Mouse (Mus musculus) left cerebral cortex, postnatal 14 days (tissue): Measurements from ENCODE around the gene Olfr1219. TPM values are rescaled to one million over a fixed set of nuclear protein-coding genes. Genes with fewer than 3 reads are reported as not detected.

ENCODE experiments used
- DNase-seq, 2 experiments: peaks; one replicate each; pipeline ENCODE4 v3.0.0; 2021 to 2022; ENCODE audit warnings: low spot score in 2 of 2, mixed read lengths in 1 of 2
- intact Hi-C: fragments of 180-260 bp; cut with DNase I; formaldehyde crosslinking; loops from one replicate; pipeline ENCODE4 v1.15.1; 2025
- long read RNA-seq, 2 experiments: library from polyadenylated mRNA; stranded (forward); transcript quantifications; one replicate each; pipeline ENCODE4 v2.0.0; 2021
- total RNA-seq, 2 experiments: library from RNA; stranded (reverse); gene quantifications; 2 replicates each; pipeline ENCODE4 v1.2.3; 2021

Olfr1219 gene
- total RNA-seq, result not detected
- long read RNA-seq, experiment 1, result 0 reads
- long read RNA-seq, experiment 2, result 0 reads

GRCm38 (mm10) chr2:89083413-89083812, at the start of gene Olfr1219:
Gene Olfr1219, minus strand, starts transcription at chr2:89083513.
- intact Hi-C loops, result no loop called here

GRCm38 (mm10) chr2:89132954-89133353, 49.6 kb upstream of the Olfr1219 start, which contains the start of gene Olfr1222:
Gene Olfr1222, minus strand, starts transcription at chr2:89133054.
- intact Hi-C loops, result no loop called here
- no peak for DNase-seq

More at GRCm38 (mm10) chr2:89083413-89083812, at the start of gene Olfr1219:
- DNase-seq, result no peak

- intact Hi-C loops, result no loop called here
These were observed 33.9 kb upstream of the Olfr1219 start, which contains the start of gene Olfr1221 for GRCm38 (mm10) chr2:89117183-89117582. Gene Olfr1221, minus strand, starts transcription at chr2:89117283.

GRCm38 (mm10) chr2:89106735-89107134, 23.4 kb upstream of the Olfr1219 start, which contains the start of gene Olfr1220:
Gene Olfr1220, minus strand, starts transcription at chr2:89106835.
- DNase-seq, result no peak
- intact Hi-C loops, result no loop called here

More at GRCm38 (mm10) chr2:89117183-89117582, 33.9 kb upstream of the Olfr1219 start, which contains the start of gene Olfr1221:
- DNase-seq, result no peak

- no peak for DNase-seq
- intact Hi-C loops, result no loop called here
These were observed 22.3 kb upstream of the Olfr1219 start for GRCm38 (mm10) chr2:89105651-89106050.

GRCm38 (mm10) chr2:89093848-89094247, 10.5 kb upstream of the Olfr1219 start:
- DNase-seq, result no peak
- intact Hi-C loops, result no loop called here

GRCm38 (mm10) chr2:89081487-89081886, 1.8 kb downstream of the Olfr1219 start:
- no peak for DNase-seq
- intact Hi-C loops, result no loop called here

DNA sequence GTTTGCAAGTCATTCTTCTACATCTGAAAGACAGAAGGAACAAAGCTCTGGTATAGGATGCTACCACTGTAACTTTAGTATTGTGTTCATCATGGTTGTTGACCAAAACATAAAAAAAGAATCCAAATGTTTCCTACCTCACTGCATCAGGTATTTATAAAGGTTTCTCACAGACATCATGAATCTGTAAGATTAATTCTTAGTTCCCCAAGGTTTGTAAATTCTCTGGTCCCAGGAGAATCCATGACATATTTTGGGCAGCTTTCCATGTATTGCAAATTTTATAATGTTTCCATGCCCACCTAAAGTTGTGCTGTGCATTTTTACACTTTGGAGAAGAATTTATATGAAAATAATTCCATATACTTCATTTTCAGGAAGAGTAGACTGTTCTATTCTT, 22.2 kb downstream of the Olfr1219 start, which contains the start of gene Olfr1218:
Gene Olfr1218, minus strand, starts transcription at position 101 of the 400 bp plus-strand sequence.
- intact Hi-C loops, result no loop called here

GRCm38 (mm10) chr2:89031965-89032364, 51.3 kb downstream of the Olfr1219 start, which contains the start of gene Olfr1217:
Gene Olfr1217, minus strand, starts transcription at chr2:89032065.
- no peak for DNase-seq
- intact Hi-C loops, result no loop called here

More for the DNA sequence above, 22.2 kb downstream of the Olfr1219 start, which contains the start of gene Olfr1218:
- DNase-seq, result no peak

Other genes with a start within 250 kb of the Olfr1219 start
- not detected for gene Olfr1204, start 234.2 kb downstream of the Olfr1219 start, total RNA-seq
- gene Olfr1206, start 220.3 kb downstream of the Olfr1219 start, total RNA-seq, result not detected
- not detected for gene Olfr1208, start 181.2 kb downstream of the Olfr1219 start, total RNA-seq
- not detected for gene Olfr1209, start 168.4 kb downstream of the Olfr1219 start, total RNA-seq
- not detected for gene Olfr1211, start 145.4 kb downstream of the Olfr1219 start, total RNA-seq
- not detected for gene Olfr1212, start 129.5 kb downstream of the Olfr1219 start, total RNA-seq
- not detected for gene Gm13762, start 103.2 kb downstream of the Olfr1219 start, total RNA-seq
- gene Olfr1214, start 90.9 kb downstream of the Olfr1219 start, total RNA-seq, result not detected
- not detected for gene Olfr1215, start 76.5 kb downstream of the Olfr1219 start, total RNA-seq
- gene Olfr1216, start 65.2 kb downstream of the Olfr1219 start, total RNA-seq, result not detected
- not detected for gene Olfr1217, start 51.4 kb downstream of the Olfr1219 start, total RNA-seq
- not detected for gene Olfr1218, start 22.3 kb downstream of the Olfr1219 start, total RNA-seq
- not detected for gene Olfr1220, start 23.3 kb upstream of the Olfr1219 start, total RNA-seq
- not detected for gene Olfr1221, start 33.8 kb upstream of the Olfr1219 start, total RNA-seq
- not detected for gene Olfr1222, start 49.5 kb upstream of the Olfr1219 start, total RNA-seq
- gene Olfr1223, start 68.0 kb upstream of the Olfr1219 start, total RNA-seq, result not detected
- not detected for gene Olfr1224-ps1, start 80.6 kb upstream of the Olfr1219 start, total RNA-seq
- not detected for gene Olfr1225, start 91.2 kb upstream of the Olfr1219 start, total RNA-seq
- not detected for gene Olfr1226, start 116.5 kb upstream of the Olfr1219 start, total RNA-seq
- gene Olfr1228, start 170.5 kb upstream of the Olfr1219 start, total RNA-seq, result not detected
- gene Olfr1229, start 204.5 kb upstream of the Olfr1219 start, total RNA-seq, result not detected
- not detected for gene Olfr1230, start 213.8 kb upstream of the Olfr1219 start, total RNA-seq
- gene Olfr1231, start 223.6 kb upstream of the Olfr1219 start, total RNA-seq, result not detected
- gene Olfr1232, start 246.2 kb upstream of the Olfr1219 start, total RNA-seq, result not detected